Mouse (Mus musculus): ENCODE data around the gene Klra6.
"Not testable (repeated sequence)": the region's sequence is repeated elsewhere in the genome, so short reads cannot be mapped to it uniquely, and the experiment has no call there.

The Klra6 gene

DNA sequence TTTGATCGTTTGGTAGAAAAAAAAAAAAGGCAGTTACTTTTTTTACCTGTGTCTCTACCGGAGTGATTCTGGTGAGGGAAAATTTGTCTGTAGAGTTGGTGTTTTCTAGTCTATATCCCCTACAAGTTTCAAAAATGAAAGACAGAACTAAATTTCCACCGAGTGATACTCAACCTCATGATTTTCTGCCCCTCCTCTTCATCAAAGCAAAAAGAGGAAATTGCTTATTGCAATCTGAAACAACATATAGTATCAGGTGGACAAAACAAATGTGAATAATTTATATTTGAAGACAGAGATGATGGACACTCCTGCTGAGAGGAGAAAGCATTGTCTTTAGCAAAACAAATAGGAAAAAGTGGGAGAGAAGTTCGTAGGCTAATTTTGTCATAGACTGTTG lies at the start of gene Klra6:
TSS of gene Klra6 (minus strand) at position 101 of the 400 bp plus-strand sequence.
- no peak for DNase-seq

DNA sequence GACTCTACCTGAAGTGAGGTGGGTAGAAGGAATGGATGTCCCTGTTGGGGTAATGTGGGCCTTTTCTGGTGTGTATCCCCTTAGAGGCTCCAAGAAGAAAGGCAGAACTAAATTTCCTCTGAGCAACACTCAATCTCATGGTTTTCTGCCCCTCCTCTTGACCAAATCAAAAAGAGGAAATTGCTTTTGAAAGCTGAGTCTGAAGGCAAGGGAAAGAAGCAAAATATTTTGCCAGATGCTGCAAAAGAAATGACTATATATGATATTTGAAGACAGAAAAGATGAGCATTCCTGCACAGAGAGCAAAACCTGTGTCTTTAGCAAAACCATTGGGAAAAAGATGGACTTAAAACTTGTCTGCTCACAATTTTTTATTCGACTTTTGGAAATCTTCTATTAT lies 40.4 kb upstream of the Klra6 start, which contains the start of gene Klra4:
TSS of gene Klra4 (minus strand) at position 101 of the 400 bp plus-strand sequence.
- not testable (repeated sequence) for DNase-seq

DNA sequence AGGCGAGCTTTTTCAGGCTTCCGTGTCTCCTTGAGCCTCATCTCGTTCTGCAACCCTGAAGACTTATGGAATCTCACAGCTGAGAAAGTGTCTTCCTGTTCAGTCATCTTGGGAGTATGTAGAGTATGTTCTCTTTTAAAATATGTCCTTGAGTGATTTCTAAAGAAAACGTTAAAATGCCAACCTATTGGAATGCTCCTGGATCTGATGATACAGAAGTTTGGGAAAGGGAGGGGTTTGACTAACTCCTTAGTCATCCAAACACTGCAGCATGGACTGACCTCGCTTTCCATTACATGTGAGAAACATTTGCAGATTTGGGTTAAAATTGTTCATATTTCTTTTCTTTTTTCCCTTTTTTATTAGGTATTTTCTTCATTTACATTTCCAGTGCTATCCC lies 38.4 kb upstream of the Klra6 start:
- no peak for DNase-seq

DNA sequence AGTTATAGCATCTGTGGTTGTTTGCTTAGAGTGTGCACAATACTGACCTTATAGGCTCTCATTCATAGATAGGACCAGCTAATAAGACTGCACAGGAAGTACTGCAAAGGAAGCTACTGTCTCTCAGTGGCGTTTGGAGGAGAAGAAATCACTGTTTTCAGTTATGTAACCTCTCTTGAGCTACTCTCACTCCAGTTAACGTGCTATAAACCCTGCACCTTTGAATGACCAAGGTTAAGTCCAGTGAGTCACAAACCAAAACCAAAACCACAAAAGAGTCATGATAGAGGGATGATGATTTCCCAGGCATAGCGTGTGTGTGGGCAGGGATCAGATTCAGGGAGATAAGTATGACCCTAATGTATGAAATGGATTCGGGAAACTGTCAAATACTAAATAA lies 8.4 kb upstream of the Klra6 start:
- DNase-seq, result not testable (repeated sequence)

DNA sequence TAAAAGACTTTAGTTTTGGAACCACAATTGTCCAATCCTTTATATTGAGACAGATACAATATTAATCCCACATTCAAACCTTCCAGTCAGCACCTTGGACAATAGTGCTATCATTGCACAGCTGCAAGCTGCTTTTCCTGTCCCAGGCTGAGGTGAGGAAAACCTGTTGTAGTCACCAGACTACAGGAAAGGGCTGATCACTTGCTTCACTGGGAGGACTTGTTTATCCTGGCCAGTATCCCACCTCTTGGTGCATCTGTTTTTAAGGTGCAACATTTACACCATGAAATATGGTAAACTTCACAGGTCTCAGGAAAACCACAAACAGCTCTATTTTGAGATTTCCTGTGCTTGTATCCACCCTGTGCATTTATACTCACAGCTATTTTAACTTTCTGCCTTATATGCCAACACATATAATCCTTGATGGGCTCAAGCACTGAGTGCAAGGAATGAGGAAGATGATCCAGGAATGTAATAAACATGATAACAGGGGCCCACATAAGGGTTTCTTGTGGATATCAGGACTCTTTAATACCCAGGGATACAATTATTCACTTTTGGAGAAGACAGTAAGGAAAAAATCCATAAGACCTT lies 4.8 kb upstream of the Klra6 start:
- not testable (repeated sequence) for DNase-seq
